Mouse (Mus musculus) hindbrain, embryonic 13.5 days (tissue): ENCODE data around the gene Nmur1. TPM values are rescaled to one million over a fixed set of nuclear protein-coding genes. Genes with fewer than 3 reads are reported as not detected.

Source experiments
- ATAC-seq: fragments of 200-750 bp; cut with Nextera tagmentation; 2 replicates; pipeline ENCODE4 v1.8.0; 2017; ENCODE audit warnings: moderate TSS enrichment; ENCODE audit not compliant: low FRiP score
- H3K27ac ChIP-seq: fragments of 300-500 bp; sonication (generic); 2 replicates; pipeline ENCODE4 v1.5.1; 2015; ENCODE audit warnings: inconsistent platforms, mild to moderate bottlenecking, moderate library complexity
- H3K27me3 ChIP-seq: fragments of 300-500 bp; sonication (generic); 2 replicates; pipeline ENCODE4 v1.6.1; 2015; ENCODE audit warnings: mild to moderate bottlenecking, inconsistent platforms
- H3K36me3 ChIP-seq: fragments of 300-500 bp; sonication (generic); 2 replicates; pipeline ENCODE4 v1.6.1; 2015; ENCODE audit warnings: mild to moderate bottlenecking, inconsistent platforms
- H3K4me1 ChIP-seq: fragments of 300-500 bp; sonication (generic); replicated peaks from 2 replicates; pipeline ENCODE4 v1.6.1; 2015; ENCODE audit warnings: inconsistent platforms
- H3K4me2 ChIP-seq: fragments of 300-500 bp; sonication (generic); 2 replicates; pipeline ENCODE4 v1.6.1; 2015; ENCODE audit warnings: inconsistent platforms, mild to moderate bottlenecking, moderate library complexity
- H3K4me3 ChIP-seq: fragments of 300-500 bp; sonication (generic); 2 replicates; pipeline ENCODE4 v1.5.1; 2015; ENCODE audit warnings: mild to moderate bottlenecking, inconsistent platforms
- H3K9ac ChIP-seq: fragments of 300-500 bp; sonication (generic); 2 replicates; pipeline ENCODE4 v1.6.1; 2015; ENCODE audit warnings: mild to moderate bottlenecking, inconsistent platforms
- H3K9me3 ChIP-seq: fragments of 300-500 bp; sonication (generic); 2 replicates; pipeline ENCODE4 v1.6.1; 2016; ENCODE audit warnings: inconsistent platforms
- WGBS: fragments of 180-500 bp; shearing (Covaris S2); methylation state at CpG from one replicate; pipeline ENCODE4 v1.1.7; 2015; 5-methylcytosine and 5-hydroxymethylcytosine counted together
- polyA plus RNA-seq: library from polyadenylated mRNA; unstranded; fragments of >200 nt; fragmentation: Nextera tagmentation; extraction: Ambion mirVana; gene quantifications from 2 replicates; pipeline ENCODE4 v1.2.1, GENCODE M21; 2015

The Nmur1 gene
- polyA plus RNA-seq, 1 experiment from 2014 or later = not detected

DNA sequence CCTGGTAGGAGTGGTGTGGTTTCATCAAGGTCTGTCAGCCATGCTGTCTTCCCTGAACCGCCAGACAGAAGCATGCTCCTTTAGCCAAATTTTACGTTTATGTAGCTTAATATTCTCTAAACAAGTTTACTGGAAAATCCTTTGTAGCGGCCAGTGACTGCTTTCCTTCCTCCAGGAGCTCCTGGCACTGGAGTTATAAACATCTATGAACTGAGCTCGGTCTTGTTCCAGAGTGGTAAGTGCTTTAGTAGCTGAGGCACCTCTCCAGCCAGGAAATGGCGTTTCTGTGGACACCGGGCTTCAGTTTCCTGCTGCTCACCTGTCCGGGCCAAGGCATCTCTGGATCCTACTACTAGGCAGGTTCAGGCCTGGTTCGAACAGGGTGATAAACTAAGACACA is 28.4 kb downstream of the Nmur1 start:
- H3K36me3 ChIP-seq = no peaks in the 10 kb centered on the region
- H3K9ac ChIP-seq = no peak overlapping the region
- H3K4me2 ChIP-seq = no peak overlapping the region
- H3K4me1 ChIP-seq = no peaks in the 10 kb centered on the region; the same call in 1 of the 2 replicates
- no peak for ATAC-seq
- no peak overlapping the region for H3K4me3 ChIP-seq
- WGBS = 81% methylated on average over 8 of the region's 8 CpGs
- no peaks in the 10 kb centered on the region for H3K9me3 ChIP-seq
- no peaks in the 10 kb centered on the region for H3K27me3 ChIP-seq
- H3K27ac ChIP-seq = no peak overlapping the region

DNA sequence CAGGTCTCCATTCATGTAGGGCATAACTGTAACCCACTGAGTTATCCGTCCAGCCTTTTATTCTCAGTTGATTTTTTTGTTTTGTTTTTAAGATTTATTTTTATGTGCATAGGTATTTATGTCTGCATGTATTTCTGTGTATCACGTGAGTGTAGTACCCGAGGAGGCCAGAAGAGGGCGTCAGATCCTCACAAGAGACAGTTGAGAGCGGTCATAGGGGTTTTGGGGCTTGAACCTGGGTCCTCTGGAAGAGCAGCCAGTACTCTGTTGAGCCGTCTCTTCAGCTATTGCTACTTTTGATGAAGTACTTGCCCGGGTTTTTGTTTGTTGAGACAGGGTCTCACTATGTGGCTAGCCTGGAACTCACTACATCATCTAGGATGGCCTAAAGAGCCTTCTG is 30.1 kb downstream of the Nmur1 start:
- no peak for ATAC-seq
- Histone ChIP-seq H3K27ac (no peak overlapping the region), H3K9ac (no peak overlapping the region), H3K4me1 (no peaks in the 10 kb centered on the region; the same call in 1 of the 2 replicates), H3K36me3 (no peaks in the 10 kb centered on the region), H3K4me3 (no peak overlapping the region), H3K27me3 (no peaks in the 10 kb centered on the region), H3K9me3 (no peaks in the 10 kb centered on the region), H3K4me2 (no peak overlapping the region)
- WGBS = 73% methylated on average over 7 of the region's 7 CpGs

GRCm38 (mm10) chr1:86394246-86394645 is 31.8 kb downstream of the Nmur1 start:
- no peak overlapping the region for H3K27ac ChIP-seq
- no peaks in the 10 kb centered on the region for H3K36me3 ChIP-seq
- ATAC-seq = no peak
- no peaks in the 10 kb centered on the region; the same call in 1 of the 2 replicates for H3K4me1 ChIP-seq
- H3K4me2 ChIP-seq = no peak overlapping the region
- 89% methylated on average over 3 of the region's 3 CpGs for WGBS
- no peaks in the 10 kb centered on the region for H3K27me3 ChIP-seq
- no peak overlapping the region for H3K9ac ChIP-seq
- H3K4me3 ChIP-seq = no peak overlapping the region
- no peaks in the 10 kb centered on the region for H3K9me3 ChIP-seq

DNA sequence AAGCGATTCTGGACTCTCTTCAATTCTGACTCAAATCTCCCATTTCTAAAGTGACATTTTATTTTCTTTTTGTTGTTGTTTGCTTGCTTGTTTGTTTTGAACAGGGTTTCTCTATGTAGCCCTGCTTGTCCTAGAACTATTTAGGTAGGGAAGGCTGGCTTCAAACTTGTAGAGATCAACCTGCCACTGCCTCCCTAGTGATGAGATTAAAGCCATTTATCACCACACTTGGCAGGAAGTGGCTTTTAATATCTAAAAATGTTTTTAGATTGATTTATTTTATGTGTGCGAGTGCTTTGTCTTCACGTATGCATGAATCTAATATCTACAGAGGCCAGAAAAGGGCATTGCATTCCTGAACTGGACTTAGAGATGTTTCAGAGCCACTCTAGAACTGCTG is 32.8 kb downstream of the Nmur1 start:
- no peak for ATAC-seq
- WGBS = 94% methylated on average over 3 of the region's 3 CpGs
- Histone ChIP-seq H3K36me3 (no peaks in the 10 kb centered on the region), H3K4me2 (no peak overlapping the region), H3K4me3 (no peak overlapping the region), H3K27ac (no peak overlapping the region), H3K27me3 (no peaks in the 10 kb centered on the region), H3K9ac (no peak overlapping the region), H3K4me1 (no peaks in the 10 kb centered on the region; the same call in 1 of the 2 replicates), H3K9me3 (no peaks in the 10 kb centered on the region)

DNA sequence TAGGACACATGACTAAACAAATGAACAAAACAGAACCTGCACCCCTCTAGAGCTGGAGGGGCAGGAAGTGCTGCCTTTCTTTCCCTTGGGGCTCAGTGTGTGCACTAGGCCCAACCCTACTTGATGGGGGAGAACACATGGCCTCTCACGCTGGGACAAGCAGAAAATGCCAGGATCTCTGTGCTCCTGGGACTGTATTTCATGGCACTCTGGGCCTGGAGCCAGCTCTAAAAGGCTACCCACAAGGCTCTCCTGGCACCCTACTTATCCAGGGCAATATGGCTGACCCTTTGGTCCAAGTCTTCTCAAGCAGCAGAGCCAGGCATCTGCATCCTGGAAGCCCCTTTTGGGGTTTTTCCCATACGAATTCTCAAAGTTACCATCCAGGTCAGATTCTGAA is 34.6 kb downstream of the Nmur1 start:
- H3K27me3 ChIP-seq = no peaks in the 10 kb centered on the region
- 62% methylated on average over 2 of the region's 2 CpGs for WGBS
- no peak overlapping the region for H3K27ac ChIP-seq
- ATAC-seq = no peak
- H3K9me3 ChIP-seq = no peaks in the 10 kb centered on the region
- H3K36me3 ChIP-seq = no peaks in the 10 kb centered on the region
- H3K9ac ChIP-seq = no peak overlapping the region
- H3K4me2 ChIP-seq = no peak overlapping the region
- H3K4me1 ChIP-seq = no peaks in the 10 kb centered on the region
- H3K4me3 ChIP-seq = no peak overlapping the region

DNA sequence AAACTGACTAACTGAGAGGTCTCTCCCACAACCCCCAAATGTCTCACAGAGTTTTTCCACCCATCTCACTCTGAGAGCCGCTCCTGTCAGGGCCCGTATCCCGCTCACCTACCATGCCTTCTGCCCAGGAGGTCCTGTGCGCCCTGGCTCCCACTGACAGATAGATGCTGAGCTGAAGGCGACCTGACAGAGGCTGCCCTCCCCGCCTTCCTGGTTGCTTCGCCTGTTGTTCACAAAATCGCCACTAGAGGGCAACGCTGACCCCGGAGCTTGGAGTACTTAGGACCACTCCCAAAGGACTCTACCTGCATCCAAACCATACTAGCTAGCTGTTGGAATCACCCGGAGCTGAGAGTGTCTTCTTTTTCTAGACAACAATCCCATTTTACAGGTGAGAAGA is 36.8 kb downstream of the Nmur1 start:
- no peaks in the 10 kb centered on the region for H3K9me3 ChIP-seq
- WGBS = 4% methylated on average over 11 of the region's 11 CpGs
- no peak overlapping the region for H3K4me3 ChIP-seq
- no peak overlapping the region for H3K27ac ChIP-seq
- no peaks in the 10 kb centered on the region for H3K27me3 ChIP-seq
- no peaks in the 10 kb centered on the region for H3K36me3 ChIP-seq
- no peaks in the 10 kb centered on the region for H3K4me1 ChIP-seq
- H3K4me2 ChIP-seq = no peak overlapping the region
- peak; percentile 32; the same call in 1 of the 2 replicates for ATAC-seq
- no peak overlapping the region for H3K9ac ChIP-seq

GRCm38 (mm10) chr1:86381027-86381426 is 45.0 kb downstream of the Nmur1 start:
- Histone ChIP-seq H3K27me3 (no peaks in the 10 kb centered on the region), H3K4me2 (no peak overlapping the region), H3K9me3 (no peaks in the 10 kb centered on the region), H3K9ac (no peak overlapping the region), H3K27ac (no peak overlapping the region), H3K36me3 (no peaks in the 10 kb centered on the region), H3K4me1 (no peaks in the 10 kb centered on the region), H3K4me3 (no peak overlapping the region)
- ATAC-seq = no peak
- WGBS = 30% methylated on average over 13 of the region's 13 CpGs

GRCm38 (mm10) chr1:86379161-86379569 is 46.9 kb downstream of the Nmur1 start:
- Histone ChIP-seq H3K9ac (no peak overlapping the region), H3K36me3 (no peaks in the 10 kb centered on the region), H3K4me1 (no peaks in the 10 kb centered on the region), H3K27me3 (no peaks in the 10 kb centered on the region), H3K4me3 (no peak overlapping the region), H3K27ac (no peak overlapping the region), H3K9me3 (no peaks in the 10 kb centered on the region), H3K4me2 (no peak overlapping the region)
- WGBS = 83% methylated on average over 9 of the region's 9 CpGs
- ATAC-seq = no peak

DNA sequence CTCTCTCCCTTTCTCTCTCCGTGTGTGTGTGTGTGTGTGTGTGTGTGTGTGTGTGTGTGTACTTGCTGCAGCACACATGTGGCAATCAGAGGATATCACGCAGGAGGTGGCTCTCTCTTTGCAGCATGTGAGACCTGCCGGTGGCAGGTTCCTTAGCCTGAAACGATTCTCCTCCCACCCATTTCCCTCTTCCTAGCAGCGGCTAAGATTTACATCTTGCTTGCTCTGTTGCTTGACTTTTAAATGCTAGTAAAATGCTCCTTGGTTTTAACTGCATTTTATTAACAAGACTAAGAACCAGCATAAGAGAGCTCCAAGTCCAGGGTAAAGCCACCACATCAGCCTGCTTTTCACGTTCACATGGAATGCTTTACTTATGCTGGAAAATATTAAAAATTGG is 47.4 kb downstream of the Nmur1 start:
- Histone ChIP-seq H3K27ac (no peak overlapping the region), H3K4me2 (no peak overlapping the region), H3K4me1 (no peaks in the 10 kb centered on the region), H3K36me3 (no peaks in the 10 kb centered on the region), H3K4me3 (no peak overlapping the region), H3K9ac (no peak overlapping the region), H3K27me3 (no peaks in the 10 kb centered on the region), H3K9me3 (no peaks in the 10 kb centered on the region)
- ATAC-seq = no peak
- 75% methylated on average over 5 of the region's 6 CpGs for WGBS

DNA sequence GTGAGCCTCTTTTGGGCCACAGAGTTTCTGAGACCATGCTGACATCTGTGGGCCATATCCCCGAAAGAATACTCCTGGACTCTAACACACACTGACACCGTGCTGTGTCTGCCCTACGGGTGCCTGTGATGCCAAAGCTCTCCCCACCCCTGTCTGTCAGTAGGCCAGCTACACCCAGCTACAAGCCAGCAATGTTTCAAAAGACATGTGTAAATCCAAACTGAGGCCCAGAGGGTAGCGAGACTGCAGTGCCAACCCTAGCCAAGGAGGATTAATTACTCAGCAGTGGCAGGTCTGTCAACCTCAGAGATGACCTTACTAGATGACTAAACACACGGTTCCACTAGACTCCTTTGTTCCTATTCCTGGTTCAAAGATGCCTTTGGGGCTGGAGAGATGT is 49.7 kb downstream of the Nmur1 start:
- H3K27ac ChIP-seq = no peak overlapping the region
- no peaks in the 10 kb centered on the region for H3K27me3 ChIP-seq
- 76% methylated on average over 5 of the region's 5 CpGs for WGBS
- H3K4me2 ChIP-seq = no peak overlapping the region
- no peak for ATAC-seq
- no peaks in the 10 kb centered on the region for H3K4me1 ChIP-seq
- no peak overlapping the region for H3K9ac ChIP-seq
- H3K9me3 ChIP-seq = no peaks in the 10 kb centered on the region
- no peaks in the 10 kb centered on the region for H3K36me3 ChIP-seq
- H3K4me3 ChIP-seq = no peak overlapping the region

- H3K27ac ChIP-seq = no peak overlapping the region
- no peaks in the 10 kb centered on the region for H3K36me3 ChIP-seq
- H3K4me1 ChIP-seq = no peaks in the 10 kb centered on the region
- no peak overlapping the region for H3K9ac ChIP-seq
- 52% methylated on average over 10 of the region's 10 CpGs for WGBS
- no peaks in the 10 kb centered on the region for H3K27me3 ChIP-seq
- no peak overlapping the region for H3K4me2 ChIP-seq
- no peak overlapping the region for H3K4me3 ChIP-seq
- ATAC-seq = peak; percentile 65
- H3K9me3 ChIP-seq = no peaks in the 10 kb centered on the region
These were observed 54.0 kb downstream of the Nmur1 start for GRCm38 (mm10) chr1:86371997-86372396.

GRCm38 (mm10) chr1:86368086-86368485 is 57.9 kb downstream of the Nmur1 start:
- no peak overlapping the region for H3K9ac ChIP-seq
- H3K27me3 ChIP-seq = no peaks in the 10 kb centered on the region
- no peaks in the 10 kb centered on the region for H3K36me3 ChIP-seq
- H3K4me1 ChIP-seq = no peaks in the 10 kb centered on the region
- H3K9me3 ChIP-seq = no peaks in the 10 kb centered on the region
- no peak overlapping the region for H3K27ac ChIP-seq
- no peak for ATAC-seq
- 68% methylated on average over 4 of the region's 4 CpGs for WGBS
- no peak overlapping the region for H3K4me3 ChIP-seq
- H3K4me2 ChIP-seq = no peak overlapping the region

DNA sequence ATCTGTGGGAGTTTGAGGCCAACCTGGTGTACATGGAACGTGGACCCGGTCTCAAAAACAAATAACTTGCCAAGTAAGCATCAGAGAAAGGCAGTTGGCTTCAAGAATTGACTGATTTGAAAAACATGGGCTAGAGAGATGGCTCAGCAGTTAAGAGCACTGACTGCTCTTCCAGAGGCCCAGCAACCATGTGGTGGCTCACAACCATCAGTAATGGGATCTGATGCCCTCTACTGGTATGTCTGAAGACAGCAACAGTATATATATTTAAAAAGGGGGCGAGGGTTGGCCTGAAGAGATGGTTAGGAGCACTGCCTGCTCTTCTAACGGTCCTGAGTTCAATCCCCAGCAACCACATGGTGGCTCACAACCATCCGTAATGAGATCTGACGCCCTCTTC is 62.4 kb downstream of the Nmur1 start:
- no peaks in the 10 kb centered on the region for H3K36me3 ChIP-seq
- ATAC-seq = no peak
- H3K4me2 ChIP-seq = no peak overlapping the region
- H3K9me3 ChIP-seq = no peaks in the 10 kb centered on the region
- H3K27me3 ChIP-seq = no peaks in the 10 kb centered on the region
- no peak overlapping the region for H3K27ac ChIP-seq
- no peak overlapping the region for H3K4me3 ChIP-seq
- WGBS = 10% methylated on average over 6 of the region's 6 CpGs
- no peak overlapping the region for H3K9ac ChIP-seq
- peaks cover 14% of the 10 kb centered on the region for H3K4me1 ChIP-seq
